Mouse (Mus musculus): ENCODE data around the gene Sel1l.

DNA sequence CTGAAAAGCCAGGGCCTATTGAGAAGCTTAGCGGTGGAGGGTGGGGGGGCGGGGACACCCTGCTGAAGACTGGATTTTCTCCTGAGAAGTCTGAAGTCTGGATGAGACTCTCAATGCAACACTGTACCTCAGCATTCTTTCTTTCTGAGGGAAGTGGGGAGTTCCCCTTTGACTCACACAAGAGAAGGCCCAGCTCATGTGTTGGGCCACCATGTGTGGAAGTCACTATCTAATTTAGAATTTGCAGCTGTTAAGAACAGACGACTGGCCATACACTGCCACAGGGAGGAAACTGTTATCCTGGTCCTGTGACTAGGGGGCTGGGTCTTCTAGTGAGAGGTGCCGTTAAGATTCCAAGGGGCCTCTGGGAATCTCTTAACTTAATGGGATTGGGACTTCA, 20.4 kb upstream of the Sel1l start:
- TF ChIP-seq CTCF (IDR thresholded peaks at IDR 0.05; ENCODE audit: low read depth, low read length): no peak
- TF ChIP-seq POLR2A (IDR thresholded peaks at IDR 0.05; ENCODE audit: borderline replicate concordance, low read depth, low read length): no peak

Data from bone marrow macrophage, adult 2 months (primary cell).